Mouse (Mus musculus) embryonic facial prominence, embryonic 15.5 days (tissue): ENCODE data around the gene Osgep. TPM values are rescaled to one million over a fixed set of nuclear protein-coding genes. Genes with fewer than 3 reads are reported as not detected.
"Not testable (repeated sequence)": the region's sequence is repeated elsewhere in the genome, so short reads cannot be mapped to it uniquely, and the experiment has no call there.

ENCODE experiments used
- ATAC-seq: fragments of 200-750 bp; cut with Nextera tagmentation; 2 replicates; pipeline ENCODE4 v1.8.0; 2017; ENCODE audit warnings: low read depth, moderate TSS enrichment; ENCODE audit not compliant: insufficient number of reproducible peaks, low FRiP score, low TSS enrichment
- H3K27ac ChIP-seq: fragments of 300-500 bp; sonication (generic); replicated peaks from 2 replicates; pipeline ENCODE4 v1.5.1; 2015; ENCODE audit warnings: mild to moderate bottlenecking, inconsistent platforms
- H3K27me3 ChIP-seq: fragments of 300-500 bp; sonication (generic); 2 replicates; pipeline ENCODE4 v1.6.1; 2015; ENCODE audit warnings: inconsistent platforms
- H3K36me3 ChIP-seq: fragments of 300-500 bp; sonication (generic); 2 replicates; pipeline ENCODE4 v1.6.1; 2015; ENCODE audit warnings: mild to moderate bottlenecking, inconsistent platforms
- H3K4me1 ChIP-seq: fragments of 300-500 bp; sonication (generic); 2 replicates; pipeline ENCODE4 v1.6.1; 2015; ENCODE audit warnings: inconsistent platforms
- H3K4me2 ChIP-seq: fragments of 300-500 bp; sonication (generic); replicated peaks from 2 replicates; pipeline ENCODE4 v1.6.1; 2015; ENCODE audit warnings: mild to moderate bottlenecking, inconsistent platforms
- H3K4me3 ChIP-seq: fragments of 300-500 bp; sonication (generic); replicated peaks from 2 replicates; pipeline ENCODE4 v1.5.1; 2015; ENCODE audit warnings: mild to moderate bottlenecking, inconsistent platforms
- H3K9ac ChIP-seq: fragments of 300-500 bp; sonication (generic); 2 replicates; pipeline ENCODE4 v1.6.1; 2015; ENCODE audit warnings: inconsistent platforms
- H3K9me3 ChIP-seq: fragments of 300-500 bp; sonication (generic); replicated peaks from 2 replicates; pipeline ENCODE4 v1.6.1; 2016; ENCODE audit warnings: inconsistent platforms
- WGBS: fragments of 180-500 bp; shearing (Covaris S2); methylation state at CpG from one replicate; pipeline ENCODE4 v1.1.7; 2015; 5-methylcytosine and 5-hydroxymethylcytosine counted together
- polyA plus RNA-seq: library from polyadenylated mRNA; unstranded; fragments of >200 nt; fragmentation: Nextera tagmentation; extraction: Ambion mirVana; gene quantifications from 2 replicates; pipeline ENCODE4 v1.2.1, GENCODE M21; 2015

The Osgep gene
- polyA plus RNA-seq, 1 experiment from 2014 or later = 158 TPM

GRCm38 (mm10) chr14:50875175-50875574 lies 49.5 kb downstream of the Osgep start:
- Histone ChIP-seq H3K9ac (no peak overlapping the region), H3K27ac (no peak overlapping the region), H3K36me3 (no peaks in the 10 kb centered on the region), H3K9me3 (no peaks in the 10 kb centered on the region), H3K4me3 (no peak overlapping the region), H3K4me2 (no peak overlapping the region), H3K27me3 (no peaks in the 10 kb centered on the region), H3K4me1 (peaks cover 4% of the 10 kb centered on the region)
- ATAC-seq = no peak
- 76% methylated on average over 3 of the region's 3 CpGs for WGBS

GRCm38 (mm10) chr14:50871284-50871683 lies 53.4 kb downstream of the Osgep start:
- ATAC-seq = no peak
- 83% methylated on average over 2 of the region's 2 CpGs for WGBS
- no peaks in the 10 kb centered on the region for H3K36me3 ChIP-seq
- no peak overlapping the region for H3K4me2 ChIP-seq
- H3K27ac ChIP-seq = no peak overlapping the region
- no peaks in the 10 kb centered on the region for H3K9me3 ChIP-seq
- peaks cover 4% of the 10 kb centered on the region for H3K4me1 ChIP-seq
- H3K9ac ChIP-seq = no peak overlapping the region
- no peaks in the 10 kb centered on the region for H3K27me3 ChIP-seq
- H3K4me3 ChIP-seq = no peak overlapping the region

- no peaks in the 10 kb centered on the region for H3K9me3 ChIP-seq
- WGBS = 26% methylated on average over 5 of the region's 5 CpGs
These were observed 53.9 kb downstream of the Osgep start for GRCm38 (mm10) chr14:50870805-50871143.

GRCm38 (mm10) chr14:50869889-50870804 lies 54.5 kb downstream of the Osgep start, which contains the start of gene Tep1:
TSS of gene Tep1 (minus strand) at chr14:50870560.
- no peaks in the 10 kb centered on the region for H3K36me3 ChIP-seq
- peak; percentile 94 for ATAC-seq
- H3K9me3 ChIP-seq = no peaks in the 10 kb centered on the region
- H3K4me1 ChIP-seq = peaks cover 4% of the 10 kb centered on the region
- peak within 1 kb of the TSS; percentile 58 for H3K4me3 ChIP-seq
- peak within 1 kb of the TSS; percentile 72 for H3K27ac ChIP-seq
- 6% methylated on average over 32 of the region's 32 CpGs for WGBS
- no peaks in the 10 kb centered on the region for H3K27me3 ChIP-seq
- peak within 1 kb of the TSS; percentile 70 for H3K4me2 ChIP-seq
- peak within 1 kb of the TSS; percentile 53 for H3K9ac ChIP-seq

More at GRCm38 (mm10) chr14:50870805-50871143, 53.9 kb downstream of the Osgep start:
- no peak for ATAC-seq
- Histone ChIP-seq H3K4me1 (peaks cover 4% of the 10 kb centered on the region), H3K9ac (peak overlapping the region; percentile 53; the same call in 1 of the 2 replicates), H3K27ac (peak overlapping the region; percentile 72; the same call in 1 of the 2 replicates), H3K27me3 (no peaks in the 10 kb centered on the region), H3K4me2 (peak overlapping the region; percentile 70), H3K4me3 (peak overlapping the region; percentile 58), H3K36me3 (no peaks in the 10 kb centered on the region)

- Histone ChIP-seq H3K27ac (no peak overlapping the region), H3K4me2 (no peak overlapping the region), H3K36me3 (no peaks in the 10 kb centered on the region), H3K9ac (no peak overlapping the region), H3K9me3 (no peaks in the 10 kb centered on the region), H3K4me3 (no peak overlapping the region), H3K4me1 (peaks cover 4% of the 10 kb centered on the region), H3K27me3 (no peaks in the 10 kb centered on the region)
- ATAC-seq = no peak
- WGBS = 88% methylated on average over 5 of the region's 5 CpGs
These were observed 56.0 kb downstream of the Osgep start for GRCm38 (mm10) chr14:50868656-50869055.

- H3K27ac ChIP-seq = no peak overlapping the region
- WGBS = 76% methylated on average over 4 of the region's 4 CpGs
- H3K36me3 ChIP-seq = no peaks in the 10 kb centered on the region
These were observed 56.5 kb downstream of the Osgep start for GRCm38 (mm10) chr14:50868211-50868610.

GRCm38 (mm10) chr14:50866966-50867365 lies 57.7 kb downstream of the Osgep start:
- Histone ChIP-seq H3K4me2 (no peak overlapping the region), H3K4me3 (no peak overlapping the region), H3K27me3 (no peaks in the 10 kb centered on the region), H3K36me3 (no peaks in the 10 kb centered on the region), H3K9ac (no peak overlapping the region), H3K9me3 (no peaks in the 10 kb centered on the region), H3K4me1 (peaks cover 4% of the 10 kb centered on the region), H3K27ac (no peak overlapping the region)
- 91% methylated on average over 3 of the region's 3 CpGs for WGBS
- ATAC-seq = no peak

More at GRCm38 (mm10) chr14:50868211-50868610, 56.5 kb downstream of the Osgep start:
- Histone ChIP-seq H3K9me3 (no peaks in the 10 kb centered on the region), H3K4me3 (no peak overlapping the region), H3K4me1 (peaks cover 4% of the 10 kb centered on the region), H3K27me3 (no peaks in the 10 kb centered on the region), H3K9ac (no peak overlapping the region), H3K4me2 (no peak overlapping the region)
- no peak for ATAC-seq

- not testable (repeated sequence) for H3K4me3 ChIP-seq, H3K9ac ChIP-seq, H3K4me1 ChIP-seq, H3K9me3 ChIP-seq, H3K4me2 ChIP-seq, H3K36me3 ChIP-seq, H3K27ac ChIP-seq, H3K27me3 ChIP-seq, ATAC-seq
These were observed 59.7 kb downstream of the Osgep start for GRCm38 (mm10) chr14:50865005-50865404.

- no peaks in the 10 kb centered on the region for H3K27me3 ChIP-seq
- H3K9ac ChIP-seq = no peak overlapping the region
- no peak overlapping the region for H3K4me2 ChIP-seq
- no peaks in the 10 kb centered on the region for H3K9me3 ChIP-seq
- H3K27ac ChIP-seq = no peak overlapping the region
- H3K36me3 ChIP-seq = peaks cover 9% of the 10 kb centered on the region
- no peak overlapping the region for H3K4me3 ChIP-seq
- H3K4me1 ChIP-seq = no peaks in the 10 kb centered on the region
- no peak for ATAC-seq
- WGBS = 87% methylated on average over 10 of the region's 10 CpGs
These were observed 62.1 kb downstream of the Osgep start for GRCm38 (mm10) chr14:50862641-50863040.

Other genes starting within 250 kb of the Osgep start
- gene Olfr747, start 231.7 kb downstream of the Osgep start, polyA plus RNA-seq = not detected in 2 replicates
- gene Olfr748, start 217.5 kb downstream of the Osgep start, polyA plus RNA-seq = 0.05 and 0.08 TPM in 2 replicates
- 0.43 TPM in 1 of 2 replicates, not detected in the other for gene Olfr749, start 179.8 kb downstream of the Osgep start, polyA plus RNA-seq
- 71.5 and 80.0 TPM in 2 replicates for gene Ttc5, start 139.4 kb downstream of the Osgep start, polyA plus RNA-seq
- not detected in 2 replicates for gene Ccnb1ip1, start 117.2 kb downstream of the Osgep start, polyA plus RNA-seq
- 58.4 and 59.3 TPM in 2 replicates for gene Parp2, start 117.1 kb downstream of the Osgep start, polyA plus RNA-seq
- 5.2 and 7.1 TPM in 2 replicates for gene Tep1, start 54.3 kb downstream of the Osgep start, polyA plus RNA-seq
- 0.24 and 0.45 TPM in 2 replicates for gene Klhl33, start 27.4 kb downstream of the Osgep start, polyA plus RNA-seq
- 187 and 190 TPM in 2 replicates for gene Apex1, start 75 bp upstream of the Osgep start, polyA plus RNA-seq
- gene Pip4p1, start 6.0 kb upstream of the Osgep start, polyA plus RNA-seq = 53.8 and 57.4 TPM in 2 replicates
- 55.5 and 56.7 TPM in 2 replicates for gene Pnp, start 6.2 kb upstream of the Osgep start, polyA plus RNA-seq
- not detected in 2 replicates for gene Gm49342, start 19.6 kb upstream of the Osgep start, polyA plus RNA-seq
- 0.25 and 0.85 TPM in 2 replicates for gene Pnp2, start 31.1 kb upstream of the Osgep start, polyA plus RNA-seq
- gene Rnase10, start 82.9 kb upstream of the Osgep start, polyA plus RNA-seq = 0.52 and 0.54 TPM in 2 replicates
- not detected in 2 replicates for gene Rnase9, start 117.0 kb upstream of the Osgep start, polyA plus RNA-seq
- not detected in 2 replicates for gene Rnase11, start 125.3 kb upstream of the Osgep start, polyA plus RNA-seq
- 0.43 and 0.56 TPM in 2 replicates for gene Rnase12, start 132.8 kb upstream of the Osgep start, polyA plus RNA-seq
- gene Olfr750, start 149.5 kb upstream of the Osgep start, polyA plus RNA-seq = not detected in 2 replicates
- gene Rnase4, start 166.2 kb upstream of the Osgep start, polyA plus RNA-seq = 55.5 and 57.1 TPM in 2 replicates
- 8.2 and 11.0 TPM in 2 replicates for gene Ang, start 166.3 kb upstream of the Osgep start, polyA plus RNA-seq
- not detected in 2 replicates for gene Eddm3b, start 189.5 kb upstream of the Osgep start, polyA plus RNA-seq
- 0.92 and 2.0 TPM in 2 replicates for gene Rnase6, start 199.0 kb upstream of the Osgep start, polyA plus RNA-seq
- gene Rnase1, start 221.9 kb upstream of the Osgep start, polyA plus RNA-seq = 2.9 and 3.2 TPM in 2 replicates
- not detected in 2 replicates for gene Rnase2b, start 237.4 kb upstream of the Osgep start, polyA plus RNA-seq